Mouse (Mus musculus) liver, postnatal 0 days (tissue): ENCODE data around the gene Atxn1.

Source experiments
- CTCF ChIP-seq: sonication (generic); IDR thresholded peaks from 2 replicates; pipeline ENCODE4 v1.5.1; 2016; ENCODE audit warnings: antibody characterized with exemption, low read depth
- EP300 ChIP-seq: IDR thresholded peaks from 2 replicates; pipeline ENCODE4 v1.6.1; 2016; ENCODE audit warnings: antibody characterized with exemption, low read depth, mild to moderate bottlenecking

DNA sequence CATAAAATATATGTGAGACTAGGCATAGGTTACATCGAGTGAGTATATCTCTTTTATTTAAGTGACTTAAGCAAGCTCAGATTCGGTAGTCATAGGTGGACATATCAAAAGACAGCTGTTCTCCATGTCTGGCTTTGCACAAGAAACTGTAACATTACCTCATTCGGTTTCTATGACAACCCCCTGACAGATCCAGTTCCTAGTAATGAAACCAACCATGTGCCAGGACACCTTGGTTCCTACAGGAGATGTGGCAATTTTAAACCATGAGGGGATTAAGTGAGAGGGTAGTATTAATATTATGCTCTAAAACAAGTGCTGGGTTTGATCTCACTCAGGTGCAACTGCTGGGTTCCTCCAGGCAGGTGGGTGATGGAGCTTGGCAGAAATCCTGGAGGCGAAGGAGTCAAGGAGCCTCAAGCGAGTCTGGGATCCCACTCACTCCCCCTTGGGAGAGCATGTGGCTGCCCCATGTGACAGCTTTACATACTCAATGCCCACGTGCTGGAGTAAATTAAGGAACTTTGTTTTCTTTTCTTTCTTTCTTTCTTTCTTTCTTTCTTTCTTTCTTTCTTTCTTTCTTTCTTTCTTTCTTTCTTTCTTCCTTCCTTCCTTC lies 320.9 kb downstream of the Atxn1 start:
- TF ChIP-seq CTCF (no peak), EP300 (no peak)
